ENCODE assay signal across 15 mouse cellular contexts in genomic region chr19:5953201-5953770, GRCm38 (mm10). TPM values are rescaled to one million over a fixed set of nuclear protein-coding genes. Genes with fewer than 3 reads are reported as not detected.
A peak's percentile ranks its signal among the peaks of the same experiment; 100 is the strongest.
DNase-seq lines count a peak whose midpoint lies in the region; ATAC-seq and TF ChIP-seq lines count a peak whose summit lies in the region.
"Had no signal": no experiment of that assay in that cellular context is flagged by ENCODE, and none has a peak within 500 bp of the region (broad histone marks: within the 10 kb centered on the region; RNA-seq: fewer than 3 reads in every experiment).

No protein-coding gene starts in this region.

- ATAC-seq in kidney, embryonic 16.5 days (ENCODE audit: low FRiP score, low TSS enrichment): no peak
- no peak for ATAC-seq in embryonic facial prominence, embryonic 15.5 days (ENCODE audit: insufficient number of reproducible peaks, low FRiP score, low TSS enrichment, low read depth)
- no peak for ATAC-seq in CD4-positive, CD25-positive, alpha-beta regulatory T cell, adult 4 months

- no peak for TF ChIP-seq POLR2A in myocyte (IDR thresholded peaks at IDR 0.05; ENCODE audit: insufficient read length, low read depth)

- H3K27ac ChIP-seq in gastrocnemius, adult 2 months: peak overlapping the region; percentile 85
- peak overlapping the region; percentile 90 for H3K27ac ChIP-seq in kidney, embryonic 16.5 days (ENCODE audit: low read length)
- 0 out of 2 replicates have a peak overlapping the region, but pooled peaks have one; percentile 84 for H3K27ac ChIP-seq in embryonic facial prominence, embryonic 15.5 days (replicated peaks)

- no peak overlapping the region for H3ac ChIP-seq in myocyte (ENCODE audit: control insufficient read depth, insufficient read length)

- 0 out of 2 replicates have a peak overlapping the region, but pooled peaks have one; percentile 47 for H3K9ac ChIP-seq in kidney, embryonic 16.5 days (replicated peaks; ENCODE audit: low read length)
- H3K9ac ChIP-seq in embryonic facial prominence, embryonic 15.5 days: no peak overlapping the region
- H3K9ac ChIP-seq: liver, embryonic 15.5 days had no signal

- WGBS in kidney, embryonic 16.5 days: 88% methylated on average over 19 of the region's 19 CpGs
- WGBS in embryonic facial prominence, embryonic 15.5 days: 87% methylated on average over 19 of the region's 19 CpGs

- peaks cover 25% of the 10 kb centered on the region for H3K36me3 ChIP-seq in kidney, embryonic 16.5 days (ENCODE audit: insufficient read depth, low read length)
- peaks cover 56% of the 10 kb centered on the region for H3K36me3 ChIP-seq in embryonic facial prominence, embryonic 15.5 days
- peaks cover 7% of the 10 kb centered on the region for H3K36me3 ChIP-seq in myocyte (ENCODE audit: control insufficient read depth, insufficient read depth)

- intact Hi-C loops in gastrocnemius, adult 2 months (cut with DNase I): no loop called here
- intact Hi-C loops in gastrocnemius, postnatal 14 days (cut with DNase I; ENCODE audit: low total_unique reads): no loop called here

- no peaks in the 10 kb centered on the region for H3K27me3 ChIP-seq in kidney, embryonic 16.5 days (ENCODE audit: insufficient read depth, low read length)
- H3K27me3 ChIP-seq in embryonic facial prominence, embryonic 15.5 days: no peaks in the 10 kb centered on the region
- no peaks in the 10 kb centered on the region for H3K27me3 ChIP-seq in myocyte (ENCODE audit: control insufficient read depth, insufficient read depth, insufficient read length)
- H3K27me3 ChIP-seq: liver, embryonic 15.5 days; megakaryocyte, embryonic 14.5 days had no signal

- no peaks in the 10 kb centered on the region for H3K9me3 ChIP-seq in kidney, embryonic 16.5 days (ENCODE audit: low read length)
- no peaks in the 10 kb centered on the region for H3K9me3 ChIP-seq in embryonic facial prominence, embryonic 15.5 days (replicated peaks)
- H3K9me3 ChIP-seq: G1E; liver, embryonic 15.5 days; megakaryocyte, embryonic 14.5 days had no signal

- no peak for DNase-seq in gastrocnemius, adult 2 months
- DNase-seq in gastrocnemius, postnatal 14 days: no peak
- DNase-seq in kidney, adult 8-10 months: no peak
- no peak for DNase-seq in cerebellum, postnatal 4 days (ENCODE audit: low spot score in 2 of 2)

- no peaks in the 10 kb centered on the region for H3K79me2 ChIP-seq in myocyte (ENCODE audit: control insufficient read depth, insufficient read depth)

- no peak for TF ChIP-seq CTCF in gastrocnemius, adult 2 months (IDR thresholded peaks at IDR 0.05)

- peaks cover 44% of the 10 kb centered on the region for H3K4me1 ChIP-seq in kidney, embryonic 16.5 days (ENCODE audit: insufficient read depth, low read length)
- peaks cover 34% of the 10 kb centered on the region for H3K4me1 ChIP-seq in embryonic facial prominence, embryonic 15.5 days

- H3K4me2 ChIP-seq in kidney, embryonic 16.5 days (replicated peaks; ENCODE audit: low read depth, low read length): no peak overlapping the region
- H3K4me2 ChIP-seq in embryonic facial prominence, embryonic 15.5 days (replicated peaks): no peak overlapping the region
- H3K4me2 ChIP-seq in myocyte (ENCODE audit: low read depth): peak overlapping the region; percentile 53
- H3K4me2 ChIP-seq: liver, embryonic 15.5 days had no signal

- H3K4me3 ChIP-seq in gastrocnemius, adult 2 months: peak overlapping the region; percentile 52
- H3K4me3 ChIP-seq in kidney, embryonic 16.5 days (ENCODE audit: low read length): no peak overlapping the region
- no peak overlapping the region for H3K4me3 ChIP-seq in embryonic facial prominence, embryonic 15.5 days (replicated peaks)
- no peak overlapping the region for H3K4me3 ChIP-seq in myocyte
- H3K4me3 ChIP-seq: liver, embryonic 15.5 days; megakaryocyte, embryonic 14.5 days had no signal

TF ChIP-seq in myocyte, 11 proteins besides CTCF, POLR2A, EP300 and RAD21:
- TF ChIP-seq TCF12 (IDR thresholded peaks at IDR 0.05; ENCODE audit: insufficient read depth, poor library complexity, severe bottlenecking) (no peak), MYOD1 (IDR thresholded peaks at IDR 0.05; ENCODE audit: control insufficient read depth in 1 of 3, insufficient read length in 2 of 3, low read depth in 2 of 3) (no peak), E2F4 (IDR thresholded peaks at IDR 0.05; ENCODE audit: insufficient read depth) (no peak), USF1 (IDR thresholded peaks at IDR 0.05; ENCODE audit: low read depth) (no peak), REST (IDR thresholded peaks at IDR 0.05; ENCODE audit: insufficient read depth, insufficient read length) (no peak), SRF (IDR thresholded peaks at IDR 0.05; ENCODE audit: control insufficient read depth, insufficient read length, low read depth) (no peak), TCF3 (IDR thresholded peaks at IDR 0.05; ENCODE audit: insufficient read length, low read depth) (no peak), MYOG (IDR thresholded peaks at IDR 0.05; ENCODE audit: control insufficient read depth in 1 of 3, insufficient read depth in 1 of 3, insufficient read length in 2 of 3, low read depth in 2 of 3) (no peak)

RNA-seq across cellular contexts. Expression of gene Pola2, which starts 10.7 kb away (rescaled TPM):
- 1 to 10 TPM; 8.9 to 9.2 TPM for total RNA-seq in gastrocnemius, adult 2 months (2021)
- 10 to 100 TPM; 10.9 to 13.2 TPM for total RNA-seq in gastrocnemius, postnatal 14 days (2021)
- polyA plus RNA-seq in kidney, embryonic 16.5 days (2015; fragmentation: Nextera tagmentation; extraction: Ambion mirVana): 77.7 and 82.1 TPM in 2 replicates
- 59.6 and 65.4 TPM in 2 replicates for polyA plus RNA-seq in embryonic facial prominence, embryonic 15.5 days (2015; fragmentation: Nextera tagmentation; extraction: Ambion mirVana)
- polyA plus RNA-seq in myocyte (2012; fragmentation: generic; extraction: Trizol): 11.9 TPM
- polyA plus RNA-seq in CD4-positive, CD25-positive, alpha-beta regulatory T cell, adult 4 months (2017; shearing (Covaris generic)): 10 to 100 TPM; 13.8 to 15.8 TPM

RNA-seq across cellular contexts. Expression of gene Cdc42ep2, which starts 28.7 kb away (rescaled TPM):
- total RNA-seq in gastrocnemius, adult 2 months (2021): 10 to 100 TPM in 1 of 2 experiments, 1 to 10 TPM in 1; 8.2 to 14.3 TPM
- 10 to 100 TPM; 14.4 to 18.3 TPM for total RNA-seq in gastrocnemius, postnatal 14 days (2021)
- 16.5 and 17.3 TPM in 2 replicates for polyA plus RNA-seq in kidney, embryonic 16.5 days (2015; fragmentation: Nextera tagmentation; extraction: Ambion mirVana)
- 11.0 TPM in 2 replicates for polyA plus RNA-seq in embryonic facial prominence, embryonic 15.5 days (2015; fragmentation: Nextera tagmentation; extraction: Ambion mirVana)
- polyA plus RNA-seq in myocyte (2012; fragmentation: generic; extraction: Trizol): 16.2 TPM
- polyA plus RNA-seq in CD4-positive, CD25-positive, alpha-beta regulatory T cell, adult 4 months (2017; shearing (Covaris generic)): under 1 TPM in 1 of 2 experiments, not detected in 1; 0.34 TPM

RNA-seq across cellular contexts. Expression of gene Slc22a20, which starts 32.7 kb away (rescaled TPM):
- total RNA-seq in gastrocnemius, adult 2 months (2021): not detected
- not detected for total RNA-seq in gastrocnemius, postnatal 14 days (2021)
- not detected in 2 replicates for polyA plus RNA-seq in kidney, embryonic 16.5 days (2015; fragmentation: Nextera tagmentation; extraction: Ambion mirVana)
- polyA plus RNA-seq in embryonic facial prominence, embryonic 15.5 days (2015; fragmentation: Nextera tagmentation; extraction: Ambion mirVana): not detected in 2 replicates
- polyA plus RNA-seq in myocyte (2012; fragmentation: generic; extraction: Trizol): not detected
- polyA plus RNA-seq in CD4-positive, CD25-positive, alpha-beta regulatory T cell, adult 4 months (2017; shearing (Covaris generic)): not detected
- total RNA-seq: G1E; left cerebral cortex, adult 8-10 months had no signal
- polyA plus RNA-seq: cortical plate, adult 2 months; G1E; hindbrain, embryonic 11.5 days; large intestine, adult 2 months had no signal

RNA-seq across cellular contexts. Expression of gene Dpf2, which starts 40.5 kb away (rescaled TPM):
- 10 to 100 TPM; 87.8 to 88.4 TPM for total RNA-seq in gastrocnemius, adult 2 months (2021)
- 10 to 100 TPM; 71.9 to 78.2 TPM for total RNA-seq in gastrocnemius, postnatal 14 days (2021)
- 185 and 188 TPM in 2 replicates for polyA plus RNA-seq in kidney, embryonic 16.5 days (2015; fragmentation: Nextera tagmentation; extraction: Ambion mirVana)
- 144 and 167 TPM in 2 replicates for polyA plus RNA-seq in embryonic facial prominence, embryonic 15.5 days (2015; fragmentation: Nextera tagmentation; extraction: Ambion mirVana)
- polyA plus RNA-seq in myocyte (2012; fragmentation: generic; extraction: Trizol): 78.5 TPM
- 100 to 1,000 TPM; 214 to 296 TPM for polyA plus RNA-seq in CD4-positive, CD25-positive, alpha-beta regulatory T cell, adult 4 months (2017; shearing (Covaris generic))

RNA-seq across cellular contexts. Expression of gene Tigd3, which starts 59.3 kb away (rescaled TPM):
- under 1 TPM; 0.10 to 0.20 TPM for total RNA-seq in gastrocnemius, adult 2 months (2021)
- total RNA-seq in gastrocnemius, postnatal 14 days (2021): under 1 TPM; 0.42 to 0.66 TPM
- 3.7 and 4.4 TPM in 2 replicates for polyA plus RNA-seq in kidney, embryonic 16.5 days (2015; fragmentation: Nextera tagmentation; extraction: Ambion mirVana)
- 3.4 and 3.6 TPM in 2 replicates for polyA plus RNA-seq in embryonic facial prominence, embryonic 15.5 days (2015; fragmentation: Nextera tagmentation; extraction: Ambion mirVana)
- 0.31 TPM for polyA plus RNA-seq in myocyte (2012; fragmentation: generic; extraction: Trizol)
- polyA plus RNA-seq in CD4-positive, CD25-positive, alpha-beta regulatory T cell, adult 4 months (2017; shearing (Covaris generic)): under 1 TPM; 0.51 to 0.84 TPM
